Mouse (Mus musculus): ENCODE results near the gene Isoc2a.

DNA sequence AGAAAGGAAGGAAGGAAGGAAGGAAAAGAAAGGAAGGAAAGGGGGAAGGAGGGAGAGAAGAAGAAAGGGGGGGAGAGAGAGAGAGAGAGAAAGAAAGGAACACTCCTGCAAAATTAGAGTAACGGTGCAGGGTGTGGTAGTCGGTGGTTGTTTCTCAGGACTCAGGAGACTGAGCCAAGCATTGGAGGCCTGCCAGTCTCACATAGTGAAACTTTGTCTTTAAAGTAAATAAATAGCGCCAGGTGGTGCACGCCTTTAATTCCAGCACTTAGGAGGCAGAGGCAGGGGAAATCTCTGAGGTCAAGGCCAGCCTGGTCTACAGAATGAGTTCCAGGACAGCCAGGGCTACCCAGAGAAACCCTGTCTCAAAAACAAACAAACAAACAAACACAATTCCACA is 9.7 kb downstream of the Isoc2a start:
- TF ChIP-seq CTCF (IDR thresholded peaks at IDR 0.05; ENCODE audit: extremely low read depth, insufficient read depth, low read length) (no peak), POLR2A (IDR thresholded peaks at IDR 0.05; ENCODE audit: extremely low read depth, insufficient read depth, low read length) (no peak)

Measured in cortical plate, adult 2 months (tissue).